Mouse (Mus musculus) E14TG2a.4 (cell line): ENCODE measurements around the gene Lss.

Experiments
- CTCF ChIP-seq: conservative IDR thresholded peaks from 2 replicates; pipeline ENCODE4 v1.5.1; 2014; ENCODE audit warnings: low read length
- NANOG ChIP-seq: IDR thresholded peaks from 2 replicates; pipeline ENCODE4 v1.6.1; 2014; ENCODE audit warnings: borderline replicate concordance, low read length, mixed read lengths
- POU5F1 ChIP-seq: IDR thresholded peaks from 2 replicates; pipeline ENCODE4 v1.6.1; 2014; ENCODE audit warnings: low read length, borderline replicate concordance

DNA sequence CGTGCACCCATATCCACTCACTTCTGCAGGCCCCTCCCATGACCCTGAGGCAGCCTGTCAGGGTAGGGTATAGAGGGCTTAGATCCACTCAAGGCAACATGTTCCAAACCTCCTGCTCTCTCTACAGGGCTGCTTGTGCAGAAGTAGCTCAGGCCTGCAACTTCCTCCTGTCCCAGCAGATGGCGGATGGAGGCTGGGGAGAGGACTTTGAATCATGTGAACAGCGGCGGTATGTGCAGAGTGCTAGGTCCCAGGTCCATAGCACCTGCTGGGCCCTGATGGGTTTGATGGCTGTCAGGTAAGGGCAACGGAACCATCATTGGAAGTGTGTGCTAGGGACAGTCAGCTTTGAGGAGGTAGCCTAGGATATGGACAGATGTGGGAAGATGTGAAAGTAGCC is 19.1 kb downstream of the Lss start:
- TF ChIP-seq CTCF (peak; percentile 21), POU5F1 (no peak), NANOG (no peak)
